Mouse (Mus musculus) lung, adult 2 months (tissue): Measurements from ENCODE around the gene Ulbp1.
"Not testable (repeated sequence)": the region's sequence is repeated elsewhere in the genome, so short reads cannot be mapped to it uniquely, and the experiment has no call there.

ENCODE experiments used
- CTCF ChIP-seq: fragments of 200-500 bp; IDR thresholded peaks from 2 replicates; pipeline ENCODE4 v1.5.1; 2011; ENCODE audit warnings: mild to moderate bottlenecking, low read length, control low read depth; ENCODE audit not compliant: insufficient read depth
- POLR2A ChIP-seq: fragments of 200-500 bp; IDR thresholded peaks from 2 replicates; pipeline ENCODE4 v1.6.1; 2011; ENCODE audit warnings: low read depth, mild to moderate bottlenecking, control low read depth, low read length, borderline replicate concordance; ENCODE audit errors: extremely low read depth

GRCm38 (mm10) chr10:7492384-7492783, 18.9 kb upstream of the Ulbp1 start:
- TF ChIP-seq POLR2A, CTCF: not testable (repeated sequence)
